Mouse (Mus musculus) hindbrain, embryonic 12.5 days (tissue): ENCODE data around the gene Zfp280b. TPM values are rescaled to one million over a fixed set of nuclear protein-coding genes. Genes with fewer than 3 reads are reported as not detected.
"Not testable (repeated sequence)": the region's sequence is repeated elsewhere in the genome, so short reads cannot be mapped to it uniquely, and the experiment has no call there.

ENCODE experiments used
- ATAC-seq: fragments of 200-750 bp; cut with Nextera tagmentation; 2 replicates; pipeline ENCODE4 v1.8.0; 2017; ENCODE audit warnings: moderate TSS enrichment; ENCODE audit not compliant: low FRiP score
- H3K27ac ChIP-seq: fragments of 300-500 bp; sonication (generic); 2 replicates; pipeline ENCODE4 v1.5.1; 2016; ENCODE audit warnings: mild to moderate bottlenecking
- H3K27me3 ChIP-seq: fragments of 300-500 bp; sonication (generic); 2 replicates; pipeline ENCODE4 v1.6.1; 2016; ENCODE audit warnings: mild to moderate bottlenecking
- H3K36me3 ChIP-seq: fragments of 300-500 bp; sonication (generic); 2 replicates; pipeline ENCODE4 v1.6.1; 2016; ENCODE audit warnings: mild to moderate bottlenecking
- H3K4me1 ChIP-seq: fragments of 300-500 bp; sonication (generic); 2 replicates; pipeline ENCODE4 v1.6.1; 2016
- H3K4me2 ChIP-seq: fragments of 300-500 bp; sonication (generic); replicated peaks from 2 replicates; pipeline ENCODE4 v1.6.1; 2016; ENCODE audit warnings: mild to moderate bottlenecking
- H3K4me3 ChIP-seq: fragments of 300-500 bp; sonication (generic); 2 replicates; pipeline ENCODE4 v1.5.1; 2016; ENCODE audit warnings: mild to moderate bottlenecking
- H3K9ac ChIP-seq: fragments of 300-500 bp; sonication (generic); 2 replicates; pipeline ENCODE4 v1.6.1; 2016; ENCODE audit warnings: mild to moderate bottlenecking, moderate library complexity
- H3K9me3 ChIP-seq: fragments of 300-500 bp; sonication (generic); replicated peaks from 2 replicates; pipeline ENCODE4 v1.6.1; 2016; ENCODE audit warnings: mild to moderate bottlenecking
- WGBS: fragments of 180-500 bp; shearing (Covaris S2); methylation state at CpG from one replicate; pipeline ENCODE4 v1.1.7; 2016; 5-methylcytosine and 5-hydroxymethylcytosine counted together
- polyA plus RNA-seq: library from polyadenylated mRNA; unstranded; fragments of >200 nt; fragmentation: Nextera tagmentation; extraction: Ambion mirVana; gene quantifications from 2 replicates; pipeline ENCODE4 v1.2.1, GENCODE M21; 2016

The Zfp280b gene
- polyA plus RNA-seq = 20.4 and 24.5 TPM in 2 replicates

DNA sequence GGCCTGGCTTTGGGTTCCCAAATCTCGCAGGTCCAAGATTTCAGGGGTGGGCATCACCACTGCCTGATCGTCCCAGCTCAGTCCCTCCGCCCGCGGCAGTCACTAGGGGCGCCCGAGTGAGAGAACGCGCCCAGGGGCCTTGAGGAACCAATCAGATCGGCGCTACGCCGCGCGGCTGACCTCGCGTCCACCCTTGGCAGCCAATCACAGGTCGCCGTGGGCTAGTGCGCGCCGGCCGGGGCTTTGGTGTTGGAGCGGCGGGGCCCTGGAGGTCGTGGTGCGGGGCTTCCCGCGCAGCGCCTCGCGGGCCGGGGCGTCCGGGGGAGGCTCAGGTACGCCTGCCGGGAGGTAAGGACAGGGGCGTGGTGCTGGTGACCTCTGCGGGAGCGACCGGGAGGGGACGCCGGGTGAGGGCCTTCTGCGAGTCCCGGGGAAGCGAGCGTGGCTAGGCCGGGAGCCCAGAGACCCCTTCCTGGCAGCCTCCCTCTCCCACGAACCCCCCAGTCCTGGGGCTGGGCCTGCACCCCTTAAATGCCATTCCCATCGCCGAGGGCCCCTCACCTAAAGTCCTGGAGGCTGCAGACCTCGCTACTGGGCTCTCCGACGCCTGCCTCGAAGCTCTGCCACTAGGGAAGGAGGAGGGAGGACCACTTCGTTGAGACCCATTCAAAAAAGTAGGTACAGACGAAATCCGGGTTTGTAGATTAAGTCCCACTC lies at the start of gene Zfp280b:
TSS of gene Zfp280b (plus strand) at position 249 of the 717 bp plus-strand sequence.
- ATAC-seq = peak; percentile 98
- Histone ChIP-seq H3K9ac (peak within 1 kb of the TSS; percentile 91), H3K27me3 (no peaks in the 10 kb centered on the region)

DNA sequence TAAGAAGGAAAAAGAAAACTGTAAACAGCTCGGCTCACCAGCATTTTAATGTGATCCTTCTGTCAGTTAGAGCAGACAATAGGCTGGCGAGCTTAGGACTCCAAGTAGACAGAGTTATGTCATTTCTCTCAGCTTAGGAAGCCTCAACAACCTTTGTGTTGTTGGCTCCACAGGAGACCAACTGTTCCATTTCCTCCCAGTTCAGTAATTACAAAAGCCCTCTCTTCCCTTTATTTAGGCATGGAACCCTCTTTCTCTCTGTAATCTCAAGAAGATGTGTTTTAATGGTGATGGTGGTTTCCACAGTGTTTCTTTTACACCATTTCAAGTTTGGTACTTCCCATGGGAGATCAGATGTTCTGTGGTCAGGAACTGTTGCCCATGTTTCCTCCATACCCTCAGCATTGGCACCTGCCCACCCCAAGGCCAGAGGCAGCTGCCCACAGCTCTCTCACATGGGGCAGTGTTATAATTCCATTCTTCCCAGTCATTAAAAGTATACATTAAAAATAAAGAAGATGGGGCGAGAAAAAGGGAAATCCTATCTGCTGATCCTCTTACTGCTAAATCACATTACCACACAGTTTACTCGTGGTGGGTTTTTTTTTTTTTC lies 41.9 kb upstream of the Zfp280b start:
- Histone ChIP-seq H3K4me2 (no peak overlapping the region), H3K9ac (no peak overlapping the region), H3K27ac (no peak overlapping the region), H3K4me3 (no peak overlapping the region), H3K9me3 (no peaks in the 10 kb centered on the region), H3K4me1 (no peaks in the 10 kb centered on the region), H3K27me3 (no peaks in the 10 kb centered on the region), H3K36me3 (no peaks in the 10 kb centered on the region)
- 73% methylated on average over 4 of the region's 4 CpGs for WGBS
- ATAC-seq = no peak

More for the DNA sequence above, at the start of gene Zfp280b:
- H3K4me1 ChIP-seq = peaks cover 9% of the 10 kb centered on the region
- H3K4me3 ChIP-seq = peak within 1 kb of the TSS; percentile 91
- under 1% methylated on average over 46 of the region's 58 CpGs for WGBS
- no peaks in the 10 kb centered on the region for H3K9me3 ChIP-seq
- H3K27ac ChIP-seq = peak within 1 kb of the TSS; percentile 76
- H3K36me3 ChIP-seq = peaks cover 9% of the 10 kb centered on the region
- H3K4me2 ChIP-seq = peak within 1 kb of the TSS; percentile 90

DNA sequence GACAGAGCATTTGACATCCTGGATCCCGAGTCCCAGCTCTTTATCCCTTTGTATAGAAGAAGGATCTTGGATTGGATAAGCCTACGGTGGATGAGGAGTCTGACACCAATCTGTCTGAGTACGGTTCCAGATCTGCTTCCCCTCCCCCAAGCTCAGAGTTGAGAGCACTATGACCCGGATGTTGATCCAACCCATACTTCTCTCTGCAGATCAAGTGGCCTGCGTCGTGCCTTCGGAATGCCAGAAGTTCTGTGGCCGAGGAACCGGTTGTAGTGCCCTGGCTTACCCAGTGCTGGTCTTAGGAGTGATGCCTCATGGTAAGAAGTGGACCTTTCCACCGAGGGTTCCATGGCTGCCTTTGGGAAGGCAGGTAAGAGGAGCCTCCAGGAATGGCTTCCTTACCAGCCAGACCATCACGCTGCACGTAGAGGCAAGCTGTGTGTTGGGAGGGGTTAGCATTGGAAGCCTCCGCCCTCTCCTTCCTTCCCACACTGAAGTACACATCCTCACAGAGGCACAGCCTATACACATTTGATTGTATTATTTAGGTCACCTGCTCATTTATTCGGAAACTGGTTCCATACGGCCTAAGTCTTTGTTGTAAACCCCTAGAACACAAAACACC lies 38.7 kb upstream of the Zfp280b start:
- 91% methylated on average over 15 of the region's 15 CpGs for WGBS
- no peak for ATAC-seq
- no peak overlapping the region for H3K4me2 ChIP-seq
- H3K36me3 ChIP-seq = no peaks in the 10 kb centered on the region
- no peaks in the 10 kb centered on the region for H3K9me3 ChIP-seq
- H3K9ac ChIP-seq = no peak overlapping the region
- H3K27me3 ChIP-seq = no peaks in the 10 kb centered on the region
- no peaks in the 10 kb centered on the region for H3K4me1 ChIP-seq
- no peak overlapping the region for H3K4me3 ChIP-seq
- H3K27ac ChIP-seq = no peak overlapping the region

DNA sequence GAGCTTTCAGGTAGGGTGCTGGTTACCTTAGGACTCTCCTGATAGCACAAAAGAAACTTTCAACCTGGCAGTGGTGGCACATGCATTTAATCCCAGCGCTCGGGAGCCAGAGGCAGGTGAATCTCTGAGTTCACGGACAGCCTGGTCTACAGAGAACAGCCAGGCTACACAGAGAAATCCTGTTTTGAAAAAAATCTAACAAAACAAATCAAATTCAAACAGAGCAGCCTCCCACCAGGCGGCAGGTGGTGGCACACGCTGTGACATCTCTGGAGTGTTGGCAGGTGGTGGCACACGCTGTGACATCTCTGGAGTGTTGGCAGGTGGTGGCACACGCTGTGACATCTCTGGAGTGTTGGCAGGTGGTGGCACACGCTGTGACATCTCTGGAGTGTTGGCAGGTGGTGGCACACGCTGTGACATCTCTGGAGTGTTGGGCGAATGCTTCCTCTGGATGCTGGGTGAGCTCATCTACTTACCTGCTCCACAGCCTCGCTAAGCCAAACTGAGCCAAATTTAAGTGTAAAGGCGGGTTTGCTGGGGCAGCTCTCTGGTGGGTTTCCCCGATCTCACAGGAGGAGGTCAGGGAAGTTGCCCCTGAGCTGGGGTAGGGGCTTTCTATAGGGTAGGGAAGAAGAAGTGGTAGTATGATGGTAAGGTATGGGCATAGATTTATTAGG lies 37.8 kb upstream of the Zfp280b start:
- not testable (repeated sequence) for H3K4me3 ChIP-seq, H3K36me3 ChIP-seq, H3K27me3 ChIP-seq, H3K4me1 ChIP-seq, H3K9me3 ChIP-seq, H3K27ac ChIP-seq, H3K9ac ChIP-seq, ATAC-seq, H3K4me2 ChIP-seq
- 71% methylated on average over 13 of the region's 13 CpGs for WGBS

DNA sequence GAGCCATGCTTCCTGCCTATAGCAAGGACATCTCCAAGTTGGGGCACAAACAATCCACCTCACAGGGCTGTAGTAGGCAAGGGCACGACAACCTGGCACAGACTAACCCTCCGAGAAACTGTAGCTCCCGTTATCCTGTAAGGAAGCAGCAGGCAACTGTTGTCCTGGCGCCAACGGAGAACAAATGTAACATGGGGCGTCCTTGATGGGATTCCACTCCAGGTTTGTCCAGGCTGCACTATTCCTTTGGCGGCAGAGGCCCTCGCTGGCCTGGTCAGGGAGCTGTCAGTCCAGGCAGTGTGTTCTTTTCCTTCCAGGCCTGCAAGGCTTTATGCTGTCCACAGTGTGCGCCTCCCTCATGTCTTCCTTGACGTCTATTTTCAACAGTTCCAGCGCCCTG lies 37.0 kb upstream of the Zfp280b start:
- WGBS = 90% methylated on average over 11 of the region's 11 CpGs
- Histone ChIP-seq H3K4me1 (no peaks in the 10 kb centered on the region), H3K36me3 (no peaks in the 10 kb centered on the region), H3K9me3 (no peaks in the 10 kb centered on the region), H3K27me3 (no peaks in the 10 kb centered on the region), H3K4me3 (no peak overlapping the region), H3K9ac (no peak overlapping the region), H3K4me2 (no peak overlapping the region), H3K27ac (no peak overlapping the region)
- no peak for ATAC-seq

DNA sequence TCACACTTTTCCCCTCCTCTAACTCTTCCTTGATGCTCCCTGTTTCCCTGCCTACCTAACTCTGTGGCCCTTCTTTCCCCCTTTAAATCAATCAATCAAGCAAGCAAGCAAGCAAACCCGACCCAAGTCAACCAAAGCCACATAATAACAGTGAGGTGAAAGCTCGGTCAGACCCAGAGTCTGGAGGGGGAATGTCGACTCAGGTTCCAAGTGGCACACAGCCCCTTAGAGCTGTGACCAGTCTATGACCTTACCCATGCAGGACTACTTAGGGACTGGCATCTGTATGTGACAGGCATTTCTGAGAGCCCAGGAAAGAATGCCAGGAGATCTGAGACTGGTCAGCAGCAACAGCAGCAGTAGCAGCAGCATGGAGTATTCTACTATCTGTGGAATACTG lies 36.1 kb upstream of the Zfp280b start:
- Histone ChIP-seq H3K9me3 (no peaks in the 10 kb centered on the region), H3K27ac (no peak overlapping the region), H3K4me3 (no peak overlapping the region), H3K9ac (no peak overlapping the region), H3K36me3 (no peaks in the 10 kb centered on the region), H3K27me3 (no peaks in the 10 kb centered on the region), H3K4me1 (0 out of 2 replicates have a peak, but pooled peaks cover 6% of the 10 kb centered on the region), H3K4me2 (no peak overlapping the region)
- WGBS = 51% methylated on average over 3 of the region's 3 CpGs
- no peak for ATAC-seq

DNA sequence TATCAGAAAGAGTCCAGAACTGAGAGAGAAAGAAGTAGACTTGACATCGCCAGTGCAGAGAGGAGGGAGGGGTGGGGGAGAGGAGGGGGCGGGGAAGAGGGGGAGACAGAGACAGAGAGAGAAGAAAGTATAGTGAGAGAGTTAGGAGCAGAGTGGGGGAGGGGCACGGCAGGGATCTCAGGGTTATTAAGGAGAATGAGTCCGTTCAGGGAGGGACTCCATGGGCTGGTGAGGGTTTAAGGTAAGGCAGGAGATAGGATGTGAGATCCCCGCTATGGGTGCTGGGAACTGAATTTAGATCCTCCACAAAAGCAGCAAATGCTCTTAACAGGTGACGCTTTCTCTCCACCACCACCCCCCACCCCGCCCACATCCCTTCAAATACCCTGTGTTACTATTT lies 31.3 kb upstream of the Zfp280b start:
- ATAC-seq = no peak
- no peaks in the 10 kb centered on the region for H3K36me3 ChIP-seq

DNA sequence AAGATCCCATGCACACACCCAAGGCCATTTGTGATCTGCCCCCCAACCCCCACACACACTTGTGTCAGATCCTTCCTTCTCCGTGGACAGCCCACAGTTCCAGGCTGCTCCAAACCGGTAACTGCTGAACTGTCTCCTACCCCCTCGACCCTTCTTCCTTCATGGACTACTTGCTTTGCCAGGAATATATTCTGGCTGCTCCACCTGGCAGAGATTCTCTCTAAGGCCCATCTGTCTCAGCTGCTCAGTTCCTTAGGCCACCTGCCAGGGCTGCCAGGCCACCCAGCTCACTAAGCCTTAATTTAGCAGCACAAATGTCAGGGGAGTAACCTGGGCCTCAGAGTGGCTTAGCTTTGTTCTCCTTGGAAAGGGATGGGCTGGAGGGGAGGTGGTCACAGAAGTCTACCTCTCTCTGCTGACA lies 30.3 kb upstream of the Zfp280b start:
- no peaks in the 10 kb centered on the region for H3K27me3 ChIP-seq
- 32% methylated on average over 3 of the region's 3 CpGs for WGBS
- H3K4me1 ChIP-seq = 0 out of 2 replicates have a peak, but pooled peaks cover 6% of the 10 kb centered on the region
- no peak for ATAC-seq
- H3K4me2 ChIP-seq = no peak overlapping the region
- no peaks in the 10 kb centered on the region for H3K9me3 ChIP-seq
- H3K9ac ChIP-seq = no peak overlapping the region
- no peaks in the 10 kb centered on the region for H3K36me3 ChIP-seq
- H3K4me3 ChIP-seq = no peak overlapping the region
- H3K27ac ChIP-seq = no peak overlapping the region

More for the DNA sequence above, 31.3 kb upstream of the Zfp280b start:
- no peaks in the 10 kb centered on the region for H3K9me3 ChIP-seq
- no peak overlapping the region; the same call in 1 of the 2 replicates for H3K4me2 ChIP-seq
- no peak overlapping the region for H3K4me3 ChIP-seq
- no peak overlapping the region for H3K27ac ChIP-seq
- 0 out of 2 replicates have a peak, but pooled peaks cover 6% of the 10 kb centered on the region for H3K4me1 ChIP-seq
- no peak overlapping the region for H3K9ac ChIP-seq
- H3K27me3 ChIP-seq = no peaks in the 10 kb centered on the region
- 23% methylated on average over 7 of the region's 7 CpGs for WGBS

DNA sequence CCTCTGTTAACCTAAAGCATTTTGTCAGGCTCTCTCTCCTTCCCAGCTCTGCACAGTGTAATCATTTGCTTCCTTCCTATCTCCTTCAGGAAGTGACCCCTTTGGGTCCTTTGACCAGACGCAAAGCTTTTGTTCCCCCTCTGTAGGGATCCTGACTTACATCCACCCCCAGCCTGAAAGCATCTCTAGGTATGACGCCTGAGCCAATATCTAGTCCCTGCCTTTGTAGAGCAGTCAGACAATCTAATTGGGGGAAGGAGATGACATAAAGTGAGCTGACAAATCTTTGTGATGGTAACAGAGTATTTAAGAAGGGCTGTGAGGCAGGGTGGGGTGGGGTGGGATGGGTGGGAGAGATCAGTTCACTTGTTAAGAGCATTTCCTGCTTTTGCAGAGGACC lies 29.8 kb upstream of the Zfp280b start:
- Histone ChIP-seq H3K9ac (no peak overlapping the region), H3K4me1 (0 out of 2 replicates have a peak, but pooled peaks cover 6% of the 10 kb centered on the region), H3K4me2 (no peak overlapping the region), H3K27me3 (no peaks in the 10 kb centered on the region), H3K9me3 (no peaks in the 10 kb centered on the region), H3K36me3 (no peaks in the 10 kb centered on the region), H3K27ac (no peak overlapping the region), H3K4me3 (no peak overlapping the region)
- 44% methylated on average over 2 of the region's 2 CpGs for WGBS
- ATAC-seq = no peak

DNA sequence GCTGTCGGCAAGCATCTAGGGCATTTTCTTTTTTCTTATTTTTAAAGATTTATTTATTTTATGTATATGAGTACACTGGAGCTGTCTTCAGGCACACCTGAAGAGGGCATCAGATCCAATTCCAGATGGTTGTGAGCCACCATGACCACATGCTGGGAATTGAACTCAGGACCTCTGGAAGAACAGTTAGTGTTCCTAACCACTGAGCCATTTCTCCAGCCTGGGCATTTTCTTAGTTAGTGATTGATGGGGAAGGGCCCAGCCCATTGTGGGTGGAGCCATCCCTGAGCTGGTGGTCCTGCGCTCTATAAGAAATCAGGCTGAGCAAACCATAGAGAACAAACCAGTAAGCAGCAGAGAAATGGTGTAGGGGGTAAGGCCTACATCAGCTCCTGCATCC lies 29.2 kb upstream of the Zfp280b start:
- 88% methylated on average over 2 of the region's 2 CpGs for WGBS
- no peak overlapping the region for H3K4me3 ChIP-seq

DNA sequence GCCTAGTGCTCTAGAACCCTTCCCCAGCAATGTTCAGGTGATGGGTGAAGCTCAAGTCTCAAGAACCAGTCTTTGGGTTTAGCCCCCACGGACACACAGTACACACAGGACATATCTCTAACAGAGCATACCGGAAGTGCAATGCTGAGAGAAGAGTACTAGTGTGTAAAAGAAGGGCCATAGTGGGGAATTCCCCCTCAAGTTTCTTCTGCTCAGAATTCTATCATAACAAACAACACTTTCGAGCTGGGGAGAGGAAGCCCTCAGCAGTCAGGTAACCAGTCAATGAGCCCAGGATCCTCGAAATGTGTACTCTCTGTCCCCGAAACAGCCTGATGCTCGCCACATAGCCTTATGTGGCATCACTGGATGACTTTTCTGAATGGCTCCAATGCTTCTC lies 26.1 kb upstream of the Zfp280b start:
- WGBS = 85% methylated on average over 6 of the region's 6 CpGs
- Histone ChIP-seq H3K27me3 (no peaks in the 10 kb centered on the region), H3K36me3 (no peaks in the 10 kb centered on the region), H3K9me3 (no peaks in the 10 kb centered on the region), H3K4me2 (no peak overlapping the region), H3K4me3 (no peak overlapping the region), H3K9ac (no peak overlapping the region), H3K4me1 (no peaks in the 10 kb centered on the region), H3K27ac (no peak overlapping the region)
- ATAC-seq = no peak

More for the DNA sequence above, 29.2 kb upstream of the Zfp280b start:
- Histone ChIP-seq H3K27ac (no peak overlapping the region), H3K36me3 (no peaks in the 10 kb centered on the region), H3K27me3 (no peaks in the 10 kb centered on the region), H3K9me3 (no peaks in the 10 kb centered on the region), H3K4me1 (0 out of 2 replicates have a peak, but pooled peaks cover 6% of the 10 kb centered on the region), H3K4me2 (no peak overlapping the region), H3K9ac (no peak overlapping the region)
- ATAC-seq = no peak

DNA sequence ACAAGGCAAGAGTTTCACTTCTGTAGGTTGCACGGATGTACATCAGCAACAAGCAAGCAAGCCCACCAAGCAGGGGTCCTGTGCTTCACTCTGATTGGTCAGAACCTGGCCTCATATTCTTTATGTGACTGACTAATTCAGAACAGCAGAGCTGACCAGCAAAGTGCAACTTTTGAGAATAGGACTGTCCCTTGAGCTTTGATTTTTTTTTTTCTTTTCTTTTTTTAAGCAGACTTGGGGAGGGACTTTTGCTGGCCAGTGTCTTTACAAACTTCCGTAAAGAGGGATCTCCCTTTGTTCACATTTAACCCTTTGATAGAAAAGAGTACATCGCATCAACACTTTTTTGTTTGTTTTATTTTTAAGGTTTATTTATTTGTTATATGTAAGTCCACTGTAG lies 22.6 kb upstream of the Zfp280b start:
- no peak overlapping the region for H3K27ac ChIP-seq
- no peak for ATAC-seq
- 86% methylated on average over 3 of the region's 3 CpGs for WGBS
- no peaks in the 10 kb centered on the region for H3K27me3 ChIP-seq
- H3K4me1 ChIP-seq = no peaks in the 10 kb centered on the region
- no peaks in the 10 kb centered on the region for H3K36me3 ChIP-seq
- no peaks in the 10 kb centered on the region for H3K9me3 ChIP-seq
- H3K4me2 ChIP-seq = no peak overlapping the region
- no peak overlapping the region for H3K9ac ChIP-seq
- H3K4me3 ChIP-seq = no peak overlapping the region
